Mouse (Mus musculus) adrenal gland, postnatal 10 days (tissue): ENCODE measurements at regions not wholly inside any gene's neighbourhood (a gene's known extent, or its start where the extent isn't known, plus 50 kb on each side); places are given as distances from the start of the nearest gene placed in this dataset.

ENCODE experiments used
- DNase-seq: peaks from one replicate; pipeline ENCODE4 v3.0.0; 2021; ENCODE audit warnings: mixed read lengths

- no peak for DNase-seq
Observed at GRCm38 (mm10) chr12:106480281-106481060, 470.4 kb downstream of the Vrk1 start.

GRCm38 (mm10) chr12:106501622-106502327 lies 491.7 kb downstream of the Vrk1 start:
- no peak for DNase-seq

- no peak for DNase-seq
Observed at GRCm38 (mm10) chr12:106504285-106504684, 494.3 kb downstream of the Vrk1 start.

GRCm38 (mm10) chr12:106514057-106514456 lies 504.0 kb downstream of the Vrk1 start:
- DNase-seq, result no peak

- DNase-seq, result peak; percentile 50
Observed at GRCm38 (mm10) chr12:106515257-106515788, 505.3 kb downstream of the Vrk1 start.

GRCm38 (mm10) chr12:106519141-106519540 lies 509.1 kb downstream of the Vrk1 start:
- DNase-seq, result no peak

GRCm38 (mm10) chr12:106524411-106524810 lies 514.4 kb downstream of the Vrk1 start:
- no peak for DNase-seq

GRCm38 (mm10) chr12:106527116-106527515 lies 517.1 kb downstream of the Vrk1 start:
- no peak for DNase-seq

- no peak for DNase-seq
Observed at GRCm38 (mm10) chr12:106527699-106528434, 517.8 kb downstream of the Vrk1 start.

- DNase-seq, result no peak
Observed at GRCm38 (mm10) chr12:106528521-106528920, 518.5 kb downstream of the Vrk1 start.

- DNase-seq, result no peak
Observed at GRCm38 (mm10) chr12:106529175-106529574, 519.1 kb downstream of the Vrk1 start.

GRCm38 (mm10) chr12:106535086-106535485 lies 525.1 kb downstream of the Vrk1 start:
- no peak for DNase-seq

GRCm38 (mm10) chr12:106535628-106536288 lies 525.7 kb downstream of the Vrk1 start:
- no peak for DNase-seq

- DNase-seq, result no peak
Observed at GRCm38 (mm10) chr12:106536289-106536636, 526.2 kb downstream of the Vrk1 start.

GRCm38 (mm10) chr12:106540003-106540402 lies 530.0 kb downstream of the Vrk1 start:
- DNase-seq, result no peak

GRCm38 (mm10) chr12:106559566-106559965 lies 549.5 kb downstream of the Vrk1 start:
- no peak for DNase-seq

- DNase-seq, result no peak
Observed at GRCm38 (mm10) chr12:106565263-106565681, 555.2 kb downstream of the Vrk1 start.

GRCm38 (mm10) chr12:106566361-106566760 lies 556.3 kb downstream of the Vrk1 start:
- no peak for DNase-seq

GRCm38 (mm10) chr12:106567116-106567515 lies 557.1 kb downstream of the Vrk1 start:
- no peak for DNase-seq

GRCm38 (mm10) chr12:106568541-106569085 lies 558.6 kb downstream of the Vrk1 start:
- DNase-seq, result no peak

- no peak for DNase-seq
Observed at GRCm38 (mm10) chr12:106572956-106573355, 562.9 kb downstream of the Vrk1 start.

- no peak for DNase-seq
Observed at GRCm38 (mm10) chr12:106582760-106583159, 572.7 kb downstream of the Vrk1 start.
